Mouse (Mus musculus) layer of hippocampus, adult 9-11 months (tissue): ENCODE measurements around the gene Mpped2.

Experiments used
- DNase-seq: peaks from one replicate; pipeline ENCODE4 v3.0.0; 2022

The Mpped2 gene

DNA sequence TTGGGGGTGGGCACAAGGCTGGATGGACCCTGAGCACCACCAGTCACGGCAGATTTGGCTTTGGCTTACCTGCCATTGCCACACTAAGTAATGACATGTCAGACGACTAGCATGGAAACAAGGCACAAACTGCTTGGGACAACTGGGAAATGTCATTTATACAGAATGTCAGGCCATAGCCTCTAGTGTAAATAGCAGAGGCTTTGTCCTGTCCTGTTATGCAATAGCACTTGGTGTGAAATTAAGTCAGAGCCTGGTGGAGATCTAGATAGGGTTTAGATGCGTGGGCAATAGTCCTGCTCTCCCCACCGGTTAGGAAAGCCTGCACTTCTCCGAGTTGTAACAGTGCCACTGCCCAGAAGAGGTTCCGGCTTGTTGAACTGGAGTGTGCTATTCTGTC, 128.8 kb downstream of the Mpped2 start:
- DNase-seq, result no peak

DNA sequence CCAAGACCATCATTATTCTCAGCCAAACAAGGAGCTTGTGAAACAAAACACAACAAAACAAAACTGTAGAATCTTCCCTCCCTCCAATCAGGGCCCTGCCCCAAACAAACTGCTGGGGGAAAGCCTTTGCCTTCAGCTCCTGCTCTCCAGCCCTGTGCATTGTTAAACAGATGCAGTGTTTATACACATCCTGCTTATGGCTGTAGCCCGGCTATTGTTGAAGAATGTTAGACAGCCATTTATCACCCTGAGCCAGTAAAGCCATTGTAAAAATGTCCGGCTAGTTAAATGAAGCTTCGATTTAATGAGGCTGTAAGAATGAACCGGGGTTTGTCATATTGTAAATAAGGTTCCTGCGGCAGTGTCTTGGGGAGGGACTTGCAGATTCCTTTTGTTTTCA, 129.5 kb downstream of the Mpped2 start:
- DNase-seq, result no peak

DNA sequence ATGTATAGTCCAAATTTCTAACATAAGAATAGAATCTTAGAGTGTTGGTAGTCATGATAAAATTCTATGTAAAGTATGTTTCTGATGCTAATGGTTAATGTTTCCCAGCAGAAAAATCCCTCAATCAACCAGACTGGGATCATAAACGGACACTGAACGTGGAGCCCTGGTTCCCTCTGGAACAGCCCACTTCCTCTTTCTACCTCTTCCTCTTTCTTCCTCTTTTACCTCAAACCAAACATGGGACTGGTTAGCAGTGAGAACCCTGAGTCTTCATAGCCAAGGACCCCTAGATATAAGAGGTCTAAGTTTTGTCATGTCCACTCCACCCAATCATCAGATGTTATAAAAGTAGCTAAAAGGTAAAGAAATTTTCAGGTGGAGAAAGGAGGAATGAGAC, 132.4 kb downstream of the Mpped2 start:
- DNase-seq, result no peak

DNA sequence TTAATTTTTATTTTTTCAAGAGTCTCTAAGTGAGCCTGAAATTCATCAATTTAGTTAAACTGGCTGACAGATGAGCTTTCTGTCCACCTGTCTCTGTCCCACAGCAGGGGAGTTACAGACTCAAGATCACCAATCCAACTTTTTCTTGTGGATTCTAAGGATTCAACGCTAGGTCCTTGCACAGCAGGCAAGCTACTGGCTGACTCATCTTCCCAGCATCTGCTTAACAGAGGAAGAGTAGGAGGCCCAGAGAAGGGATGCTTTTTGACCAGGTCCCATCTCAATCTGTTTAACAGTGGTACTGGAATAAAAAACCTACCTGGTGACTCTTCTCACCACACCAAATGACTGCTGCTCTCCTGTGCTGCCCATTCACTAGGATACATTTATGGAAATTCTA, 133.0 kb downstream of the Mpped2 start:
- no peak for DNase-seq

DNA sequence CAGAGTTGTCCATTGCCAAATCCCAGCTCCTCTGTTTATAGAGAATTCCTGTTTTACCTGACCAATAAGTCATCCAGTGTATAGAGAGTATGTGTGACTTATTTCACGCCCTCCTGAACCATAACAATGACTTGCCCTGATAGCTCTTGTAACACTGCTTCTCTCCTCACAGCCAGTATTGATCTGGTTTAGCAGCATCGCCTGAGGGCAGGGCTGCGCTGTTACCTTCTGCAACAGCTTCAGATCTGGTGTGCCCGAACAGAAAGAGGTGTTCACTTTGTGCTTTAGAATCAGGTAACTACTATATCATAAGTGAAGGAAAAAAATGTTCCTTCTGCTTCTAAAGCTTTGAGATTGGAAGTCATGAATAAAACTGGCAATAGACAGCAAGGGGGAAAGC, 133.7 kb downstream of the Mpped2 start:
- no peak for DNase-seq

DNA sequence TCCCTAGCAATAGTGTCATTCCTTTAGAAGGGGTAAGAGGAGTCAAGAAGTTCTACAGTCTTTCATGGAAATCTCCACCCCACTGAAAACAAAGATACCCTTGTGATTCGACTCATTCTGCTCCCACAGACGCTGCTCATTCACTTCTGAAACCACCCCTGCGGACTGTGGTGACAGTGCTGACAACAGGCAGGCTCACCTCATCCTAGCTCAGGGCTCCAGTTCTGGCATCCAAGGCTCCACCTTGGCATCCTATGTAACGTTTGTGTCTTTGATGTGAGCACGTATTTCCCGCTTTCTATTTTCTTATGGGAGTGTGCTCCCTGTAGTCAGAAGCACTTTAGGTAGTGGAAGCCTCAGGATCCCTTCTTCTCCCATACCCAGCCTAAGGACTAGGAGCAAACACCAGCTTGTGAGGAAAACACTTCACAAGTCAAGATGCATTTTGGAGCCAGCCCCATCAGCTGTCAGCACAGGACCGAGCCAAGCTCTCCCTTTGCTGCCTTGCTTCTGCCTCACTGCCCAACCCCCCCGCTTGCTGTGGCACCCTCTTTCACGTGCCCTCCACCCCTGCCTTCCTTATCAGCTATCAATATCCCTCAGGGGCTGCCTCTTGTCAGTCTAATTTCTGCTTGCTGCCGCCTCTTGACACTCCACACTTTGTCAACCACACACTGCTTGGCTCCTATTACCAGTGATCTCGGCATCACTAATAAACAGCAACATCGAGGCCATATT, 135.7 kb downstream of the Mpped2 start:
- DNase-seq, result peak; percentile 14

DNA sequence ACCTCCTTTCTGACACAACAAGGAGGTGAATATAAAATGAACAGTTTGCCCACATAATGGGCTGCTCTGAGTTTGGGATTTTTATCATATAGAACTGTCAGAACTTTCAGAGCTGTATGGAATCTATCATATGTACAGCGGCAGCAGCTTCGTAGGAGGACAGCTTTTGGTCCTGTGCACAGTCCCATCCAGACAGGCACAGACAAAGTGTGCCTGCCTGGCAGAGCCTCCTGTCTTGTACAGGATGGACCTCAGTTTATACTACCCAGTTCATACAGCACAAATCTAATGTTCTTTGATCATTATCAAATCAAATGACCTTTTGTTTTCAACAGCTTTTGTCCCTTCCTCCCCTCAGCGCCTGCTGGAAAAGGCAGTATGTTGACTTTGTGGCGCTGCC, 136.4 kb downstream of the Mpped2 start:
- DNase-seq, result no peak

DNA sequence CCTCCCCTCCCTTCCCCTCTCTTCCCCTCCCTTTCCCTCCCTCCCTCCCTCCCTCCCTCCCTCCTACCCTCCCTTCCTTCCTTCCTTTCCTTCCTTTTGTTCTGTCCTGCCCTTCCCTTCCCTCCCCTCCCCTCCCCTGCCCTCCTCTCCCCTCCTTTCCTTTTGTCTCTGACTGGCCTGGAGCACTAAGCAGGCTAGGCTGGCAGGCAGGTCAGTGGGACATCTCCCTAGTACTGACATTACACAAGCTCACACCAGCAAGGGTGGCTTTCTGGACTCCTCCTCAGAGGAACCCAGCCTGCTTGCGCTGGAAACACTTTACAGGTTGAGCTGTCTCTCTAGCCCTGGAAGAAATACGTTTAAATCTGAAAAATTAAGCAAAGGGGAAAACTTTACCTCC, 139.5 kb downstream of the Mpped2 start:
- DNase-seq, result no peak

DNA sequence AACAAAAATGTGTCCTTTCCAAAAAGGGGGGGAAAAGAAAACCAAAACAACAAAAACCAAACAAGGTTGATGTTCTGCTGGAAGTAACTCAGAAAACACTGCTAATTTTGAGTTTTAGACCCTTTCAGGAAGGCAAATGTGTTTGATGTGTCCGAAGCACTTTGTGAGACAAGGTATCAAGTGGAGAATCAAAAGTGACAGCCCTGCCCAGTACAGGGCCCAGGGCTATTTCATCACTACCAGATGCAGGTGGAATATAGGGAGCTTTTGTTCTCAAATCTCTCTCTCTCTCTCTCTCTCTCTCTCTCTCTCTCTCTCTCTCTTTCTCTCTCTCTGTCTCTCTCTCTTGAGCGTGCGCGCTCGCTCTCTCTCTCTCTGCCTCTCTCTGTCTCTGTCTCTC, 140.1 kb downstream of the Mpped2 start:
- no peak for DNase-seq

DNA sequence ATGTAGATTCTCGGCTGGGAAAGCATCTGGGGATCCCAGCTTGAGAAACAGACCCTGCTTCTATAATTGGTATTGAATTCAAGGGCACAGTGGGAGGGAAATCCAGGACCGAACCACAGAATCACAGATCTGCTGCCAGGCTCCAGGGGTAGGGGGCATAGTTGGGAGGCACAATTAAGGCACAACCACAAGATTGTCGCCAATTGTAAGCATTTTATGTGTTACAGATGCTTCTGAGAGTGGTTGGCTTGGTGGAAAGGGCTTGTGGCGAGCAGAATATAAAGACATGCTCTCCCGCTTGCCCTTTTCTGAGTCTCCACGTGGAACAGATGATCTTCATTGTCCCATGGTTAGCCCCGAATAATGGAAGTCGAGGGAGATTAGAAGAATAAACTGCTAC, 142.3 kb downstream of the Mpped2 start:
- no peak for DNase-seq

DNA sequence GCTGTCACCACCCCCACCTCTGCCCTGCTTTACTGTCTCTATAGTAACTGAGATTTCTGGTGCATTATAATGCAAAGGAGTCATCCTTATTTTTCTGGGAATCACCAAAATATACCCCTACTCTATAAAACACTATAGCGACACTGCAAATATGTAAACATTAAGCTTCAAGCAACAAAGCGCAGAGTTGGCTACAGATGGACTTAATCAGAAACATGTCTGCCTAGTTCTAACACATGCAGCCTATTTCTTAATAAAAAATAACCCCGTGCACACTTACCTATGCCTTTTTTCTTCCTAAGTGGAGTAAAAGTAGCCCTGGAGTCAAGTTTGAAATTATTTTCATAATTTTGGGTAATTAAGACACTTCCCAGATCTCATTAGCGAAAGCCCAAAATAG, 144.2 kb downstream of the Mpped2 start:
- DNase-seq, result no peak

DNA sequence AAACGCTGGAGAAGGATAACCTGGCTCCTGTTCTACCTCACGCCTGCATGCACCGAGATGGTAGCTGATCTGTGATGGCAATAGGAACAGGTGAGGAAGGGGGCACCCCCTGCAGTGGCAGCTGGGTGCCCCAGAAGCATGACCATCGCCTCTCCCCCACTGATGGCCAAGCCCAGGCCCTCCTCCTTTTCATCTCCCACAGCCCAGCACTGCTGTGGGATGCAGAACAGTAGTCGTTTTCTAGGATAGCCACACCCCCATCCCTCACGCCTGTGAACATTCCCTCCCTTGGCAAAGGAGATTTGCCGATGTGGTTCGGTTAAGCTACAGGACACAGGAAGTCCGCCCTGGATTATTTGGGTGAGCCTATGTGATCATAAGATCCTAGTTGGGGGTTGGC, 151.1 kb downstream of the Mpped2 start:
- no peak for DNase-seq

DNA sequence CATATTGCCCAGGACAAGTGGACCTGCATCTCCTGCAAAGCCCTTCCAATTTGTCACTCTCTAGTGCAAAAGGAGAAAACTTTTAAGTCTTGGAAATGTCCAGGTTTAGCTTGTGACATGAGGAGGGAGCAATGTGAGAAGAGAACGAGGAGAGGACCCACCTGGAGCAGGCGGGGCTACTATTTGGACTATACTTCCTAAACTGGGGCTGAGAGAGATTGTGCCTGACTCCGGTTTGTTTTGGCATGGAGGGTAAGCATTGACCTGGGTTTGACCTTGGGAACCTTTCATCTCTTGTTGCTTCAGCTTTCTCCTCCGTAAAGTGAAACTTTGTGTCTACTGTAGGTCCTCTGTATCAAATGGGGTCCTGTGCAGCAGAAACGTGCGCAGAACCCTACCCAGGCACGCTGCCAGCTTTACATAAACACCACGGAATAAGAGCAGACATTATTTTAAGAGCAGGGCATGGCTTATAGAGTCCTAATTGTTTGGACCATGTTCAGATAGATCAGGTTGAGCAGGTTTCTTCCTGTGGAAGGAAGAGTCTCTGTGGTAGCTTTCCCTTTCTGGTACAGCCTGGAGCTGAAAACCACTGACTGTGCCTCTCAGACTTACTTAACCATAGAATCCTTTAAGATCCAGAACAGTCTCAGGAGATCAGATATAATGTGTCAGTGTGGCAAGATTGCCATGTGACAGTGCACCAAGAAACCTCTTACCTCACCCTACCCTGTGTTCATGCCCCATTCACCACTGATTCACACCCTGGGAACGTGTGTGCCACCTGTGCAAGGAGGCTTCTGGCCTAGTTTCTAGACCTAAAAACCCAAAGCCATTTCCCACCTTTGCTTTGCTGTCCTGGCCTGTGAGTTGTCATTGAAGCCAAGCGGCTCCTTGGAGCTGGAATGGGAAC, 152.0 kb downstream of the Mpped2 start:
- DNase-seq, result no peak

DNA sequence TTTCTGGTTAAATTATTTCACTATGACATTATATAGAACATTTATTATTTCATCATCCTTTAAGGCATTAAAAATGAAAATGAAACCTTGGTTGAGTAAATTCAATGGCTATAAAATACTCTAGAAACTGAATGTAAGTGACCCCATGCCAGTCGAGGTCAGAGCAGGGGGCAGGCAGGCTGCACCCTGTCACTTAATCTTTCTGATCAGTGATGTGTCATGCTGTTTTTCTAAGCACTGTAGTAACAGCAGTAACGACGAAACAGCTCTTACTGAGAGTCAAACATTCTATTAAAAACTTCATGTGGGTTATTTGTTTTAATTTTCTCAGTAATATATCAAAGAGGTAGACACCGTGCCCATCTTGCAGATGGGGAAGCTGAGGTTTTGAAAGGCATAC, 153.4 kb downstream of the Mpped2 start:
- DNase-seq, result no peak

DNA sequence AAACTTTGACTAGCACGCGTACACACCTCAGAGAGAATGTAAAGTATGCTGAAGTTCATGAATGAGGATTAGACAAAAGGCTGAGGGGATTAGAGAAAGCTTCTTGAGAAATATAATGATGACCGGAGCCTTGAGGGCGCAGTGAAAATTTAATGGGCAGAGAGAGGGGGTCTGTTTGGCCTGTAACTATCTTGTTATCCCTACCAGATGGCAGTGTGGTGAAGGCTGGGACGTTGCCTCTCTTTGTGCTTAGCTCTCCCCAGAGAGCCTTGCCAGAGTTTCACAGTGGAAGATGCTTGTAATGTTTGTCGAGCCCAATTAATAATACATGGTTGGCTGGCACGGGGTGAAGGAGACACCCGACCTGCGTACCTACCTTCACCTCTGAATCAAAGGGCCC, 156.3 kb downstream of the Mpped2 start:
- no peak for DNase-seq

DNA sequence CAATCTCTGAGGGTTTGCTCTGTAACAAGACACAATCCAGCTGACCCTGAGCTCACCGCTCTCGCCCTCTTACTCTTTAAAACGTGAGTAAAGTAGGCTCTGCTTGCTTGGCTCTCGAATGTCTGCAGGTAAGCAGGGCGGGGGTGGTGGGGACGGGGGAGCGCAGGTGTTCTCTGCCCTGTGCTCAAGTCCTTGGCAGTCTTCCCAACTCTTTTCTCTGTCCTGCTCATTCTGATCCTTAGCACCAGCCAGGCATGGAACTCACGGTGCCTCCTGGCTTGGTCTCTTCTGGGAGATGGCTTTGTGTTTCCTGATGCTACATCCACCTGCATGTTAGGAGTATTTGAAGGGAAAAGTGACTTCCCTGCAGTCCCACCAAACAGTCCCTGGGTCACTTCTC, 158.4 kb downstream of the Mpped2 start:
- no peak for DNase-seq

DNA sequence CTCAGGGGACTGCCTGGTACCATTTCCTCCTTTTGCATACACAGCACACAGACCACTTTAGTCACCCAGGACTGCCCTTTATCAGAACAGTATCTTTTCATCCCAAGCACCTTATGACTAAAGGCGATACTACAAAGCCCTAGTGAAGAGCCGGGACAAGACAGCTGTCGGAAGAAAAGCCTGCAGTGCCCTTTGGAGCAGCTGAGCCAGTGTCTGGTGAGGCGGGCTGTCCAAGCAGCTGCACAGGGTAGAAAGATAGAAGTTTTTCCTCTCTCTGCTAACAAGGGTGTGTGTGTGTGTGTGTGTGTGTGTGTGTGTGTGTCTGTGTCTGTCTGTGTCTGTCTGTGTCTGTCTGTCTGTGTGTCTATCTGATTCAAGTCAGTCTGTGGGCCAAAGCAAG, 161.1 kb downstream of the Mpped2 start:
- DNase-seq, result no peak

DNA sequence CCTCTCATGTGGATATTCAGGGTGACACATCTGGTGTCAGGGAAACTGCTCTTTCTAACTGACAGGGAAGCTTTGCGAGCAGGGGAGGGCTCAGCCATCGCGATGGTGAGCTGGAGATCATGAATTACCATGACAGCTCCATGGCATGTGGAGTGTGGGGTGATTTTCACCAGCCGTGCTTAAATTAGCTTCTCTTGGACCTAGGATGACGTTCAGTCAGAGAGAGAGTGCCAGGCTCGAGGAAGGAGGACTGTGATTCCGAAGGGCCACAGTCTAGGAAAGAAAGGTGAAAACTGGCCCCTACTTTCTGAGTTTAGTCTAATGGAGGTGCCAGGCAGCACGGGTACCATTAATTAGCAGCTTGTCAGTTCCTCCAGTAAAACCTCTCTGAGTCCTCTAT, 161.7 kb downstream of the Mpped2 start:
- DNase-seq, result no peak

DNA sequence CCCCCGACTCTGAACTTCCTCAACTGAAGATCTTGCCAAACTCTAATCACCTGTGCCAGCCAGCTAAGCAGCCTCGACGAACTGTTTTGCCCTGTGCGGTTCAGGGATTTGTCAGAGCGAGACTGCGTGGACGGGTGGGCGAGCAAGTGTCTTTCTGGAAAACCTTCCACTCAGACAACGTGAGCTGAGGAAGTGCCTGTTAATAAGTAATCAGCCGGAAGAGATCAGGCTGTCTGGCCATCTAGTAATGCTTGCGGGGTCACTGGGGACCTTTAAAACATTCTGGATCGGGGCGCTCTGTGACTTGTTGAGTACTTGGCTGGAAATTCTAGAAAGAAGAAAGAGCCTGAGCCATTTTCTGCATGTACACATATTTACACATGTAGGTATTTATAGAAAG, 162.1 kb downstream of the Mpped2 start:
- no peak for DNase-seq

DNA sequence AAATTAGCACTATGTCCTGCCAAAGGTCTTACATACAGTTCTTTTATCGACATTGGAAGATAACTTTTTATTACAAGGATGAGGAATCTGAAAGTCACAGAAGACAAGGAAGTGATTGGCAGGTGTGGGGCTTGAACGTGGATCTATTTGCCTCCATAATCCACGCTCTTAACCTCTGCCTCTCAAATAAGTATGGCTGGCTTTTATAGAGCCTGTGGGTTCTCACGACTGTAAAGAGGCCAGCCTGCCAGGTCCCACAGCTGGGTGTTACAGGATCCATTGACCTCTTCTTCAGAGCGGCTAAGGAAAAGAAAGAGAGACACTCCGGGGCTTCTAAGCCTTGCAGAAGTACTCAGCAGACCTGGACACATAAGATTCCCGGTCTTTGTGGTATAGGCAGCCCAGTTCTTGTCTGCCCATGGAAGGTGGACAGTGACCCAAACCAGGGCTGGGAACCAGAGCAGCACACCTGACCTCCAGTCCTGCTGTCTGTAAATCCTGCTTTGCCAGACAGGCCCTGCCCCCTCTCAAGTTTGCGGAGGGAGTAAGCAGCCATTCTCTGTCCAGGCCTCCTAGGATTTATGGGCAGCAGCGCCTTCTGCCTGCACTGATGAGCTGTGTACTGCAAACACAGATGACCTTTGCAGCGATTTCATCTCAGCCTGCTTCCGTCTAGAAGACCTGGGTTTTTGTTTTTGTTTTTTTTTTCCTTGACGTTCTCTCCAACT, 162.7 kb downstream of the Mpped2 start:
- no peak for DNase-seq

DNA sequence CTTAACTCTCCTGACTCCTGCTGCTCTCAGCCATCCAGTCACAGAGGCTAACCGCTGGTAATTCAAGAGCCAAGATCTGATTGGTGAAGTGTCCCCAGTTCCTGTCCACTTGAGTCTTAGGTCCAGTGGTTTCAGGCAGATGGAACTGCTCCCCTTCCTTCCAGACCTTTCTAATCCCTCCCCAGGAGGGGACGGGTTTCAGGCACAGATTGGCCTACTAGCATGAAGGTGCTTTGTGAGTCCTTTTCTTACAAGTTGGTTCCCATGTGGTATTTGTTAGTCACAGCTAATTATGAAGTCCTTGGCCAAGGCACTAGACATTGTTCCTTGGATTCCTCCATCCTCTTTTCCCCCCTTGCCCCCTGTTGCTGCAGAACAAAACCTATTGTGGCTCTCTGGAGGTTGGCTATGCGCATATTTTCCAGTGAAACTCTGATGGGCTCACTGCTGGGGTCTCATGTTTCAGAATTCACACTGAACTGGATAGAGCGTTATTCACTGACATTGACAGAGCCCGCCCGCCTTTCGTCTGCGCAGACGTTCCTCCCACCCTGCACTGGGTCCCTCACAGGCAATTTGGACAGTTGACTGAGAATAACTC, 163.4 kb downstream of the Mpped2 start:
- no peak for DNase-seq

DNA sequence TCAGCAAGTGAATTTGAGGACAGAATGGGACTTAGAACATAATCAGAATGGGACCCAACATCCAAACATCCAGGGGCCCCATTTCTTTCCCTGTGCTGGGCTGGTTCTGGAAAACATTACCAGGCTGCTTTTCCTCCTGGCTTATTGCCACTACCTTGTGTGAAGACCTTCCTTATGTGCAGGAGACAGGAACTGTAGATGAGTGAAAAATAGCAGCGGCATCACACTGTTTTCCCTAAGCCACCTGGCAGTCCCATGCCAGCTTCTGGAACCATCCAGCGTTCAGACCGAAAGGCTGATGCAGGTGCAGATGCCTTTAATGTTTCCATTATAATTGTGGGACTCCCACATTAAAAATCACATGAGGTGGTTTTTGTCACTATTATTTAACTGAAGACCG, 164.2 kb downstream of the Mpped2 start:
- DNase-seq, result no peak

DNA sequence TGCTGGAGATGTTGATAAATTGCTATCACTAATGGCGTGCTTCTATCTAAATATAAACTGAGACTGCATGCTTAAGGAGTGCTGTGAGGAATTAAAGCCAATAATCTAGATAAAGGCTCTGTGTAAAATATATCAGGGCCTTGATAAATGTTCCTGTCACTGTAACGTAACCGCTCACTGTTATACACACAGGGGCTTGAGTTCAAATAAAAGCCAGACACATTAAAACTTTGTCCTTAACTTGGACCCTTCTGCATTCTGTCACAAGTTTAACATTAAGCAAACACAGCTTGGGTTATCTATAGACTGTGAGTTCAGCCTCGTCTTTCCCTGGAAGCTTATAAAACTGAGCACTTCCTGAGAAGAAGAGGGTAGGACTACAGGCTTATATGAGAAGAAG, 164.6 kb downstream of the Mpped2 start:
- no peak for DNase-seq
